Mouse (Mus musculus): ENCODE results near the gene Slc39a11. TPM values are rescaled to one million over a fixed set of nuclear protein-coding genes. Genes with fewer than 3 reads are reported as not detected.

Gene Slc39a11
- polyA plus RNA-seq, 1 experiment, result 32.4 TPM

DNA sequence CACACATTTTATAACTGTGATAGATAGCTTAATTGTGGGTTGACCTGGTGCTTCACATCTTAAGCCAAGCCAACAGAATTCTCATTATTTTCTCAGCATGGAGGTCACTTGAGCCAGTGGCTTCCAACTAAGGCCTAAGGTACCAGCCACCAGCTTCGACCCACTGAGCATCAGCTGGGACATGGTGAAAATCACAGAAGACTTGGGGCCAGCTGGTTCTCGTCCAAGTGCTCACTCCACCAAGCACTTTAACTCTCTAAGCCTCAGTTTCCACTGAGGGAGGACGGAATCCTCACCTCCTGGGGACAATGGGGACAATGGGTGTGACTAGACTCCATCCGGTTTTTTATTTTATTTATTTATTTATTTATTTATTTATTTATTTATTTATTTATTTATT, 27.9 kb downstream of the Slc39a11 start:
- WGBS, result 90% methylated on average over 4 of the region's 4 CpGs
- Histone ChIP-seq H3K27ac (ENCODE audit: insufficient read depth, low read depth, low read length) (no peak overlapping the region), H3K4me1 (ENCODE audit: control insufficient read depth, insufficient read depth, insufficient read length, low read length) (peaks cover 2% of the 10 kb centered on the region; the same call in 1 of the 2 replicates), H3K36me3 (ENCODE audit: control insufficient read depth, insufficient read depth, low read length) (no peaks in the 10 kb centered on the region), H3K4me3 (ENCODE audit: low read depth, low read length) (no peak overlapping the region), H3K27me3 (ENCODE audit: control insufficient read depth, insufficient read depth, low read length) (peaks cover 21% of the 10 kb centered on the region)
- TF ChIP-seq POLR2A (IDR thresholded peaks at IDR 0.05; ENCODE audit: low read depth, low read length) (no peak), CTCF (IDR thresholded peaks at IDR 0.05; ENCODE audit: extremely low read depth, insufficient read length, insufficient replicate concordance, low read depth, low read length) (no peak)

- H3K4me3 ChIP-seq (ENCODE audit: low read depth, low read length), result no peak overlapping the region
- H3K36me3 ChIP-seq (ENCODE audit: control insufficient read depth, insufficient read depth, low read length), result no peaks in the 10 kb centered on the region
- TF ChIP-seq POLR2A (IDR thresholded peaks at IDR 0.05; ENCODE audit: low read depth, low read length), result no peak
- no peak for TF ChIP-seq CTCF (IDR thresholded peaks at IDR 0.05; ENCODE audit: extremely low read depth, insufficient read length, insufficient replicate concordance, low read depth, low read length)
- 92% methylated on average over 2 of the region's 2 CpGs for WGBS
- no peak overlapping the region for H3K27ac ChIP-seq (ENCODE audit: insufficient read depth, low read depth, low read length)
- H3K4me1 ChIP-seq (ENCODE audit: control insufficient read depth, insufficient read depth, insufficient read length, low read length), result peaks cover 2% of the 10 kb centered on the region; the same call in 1 of the 2 replicates
- H3K27me3 ChIP-seq (ENCODE audit: control insufficient read depth, insufficient read depth, low read length), result peaks cover 21% of the 10 kb centered on the region
These were observed 28.9 kb downstream of the Slc39a11 start for GRCm38 (mm10) chr11:113621001-113621400.

- WGBS, result 3% methylated on average over 31 of the region's 31 CpGs
- H3K36me3 ChIP-seq (ENCODE audit: control insufficient read depth, insufficient read depth, low read length), result no peaks in the 10 kb centered on the region
- peaks cover 2% of the 10 kb centered on the region; the same call in 1 of the 2 replicates for H3K4me1 ChIP-seq (ENCODE audit: control insufficient read depth, insufficient read depth, insufficient read length, low read length)
- no peak for TF ChIP-seq POLR2A (IDR thresholded peaks at IDR 0.05; ENCODE audit: low read depth, low read length)
- TF ChIP-seq CTCF (IDR thresholded peaks at IDR 0.05; ENCODE audit: extremely low read depth, insufficient read length, insufficient replicate concordance, low read depth, low read length), result no peak
- no peak overlapping the region for H3K27ac ChIP-seq (ENCODE audit: insufficient read depth, low read depth, low read length)
- peak overlapping the region; percentile 45 for H3K4me3 ChIP-seq (ENCODE audit: low read depth, low read length)
- H3K27me3 ChIP-seq (ENCODE audit: control insufficient read depth, insufficient read depth, low read length), result peaks cover 21% of the 10 kb centered on the region
These were observed 30.3 kb downstream of the Slc39a11 start for GRCm38 (mm10) chr11:113619420-113620080.

GRCm38 (mm10) chr11:113618672-113619419, 31.0 kb downstream of the Slc39a11 start, which contains the start of gene Sstr2:
Gene Sstr2 (plus strand): TSS chr11:113619342.
- peaks cover 21% of the 10 kb centered on the region for H3K27me3 ChIP-seq (ENCODE audit: control insufficient read depth, insufficient read depth, low read length)
- H3K4me1 ChIP-seq (ENCODE audit: control insufficient read depth, insufficient read depth, insufficient read length, low read length), result peaks cover 2% of the 10 kb centered on the region; the same call in 1 of the 2 replicates
- 1% methylated on average over 54 of the region's 54 CpGs for WGBS
- no peaks in the 10 kb centered on the region for H3K36me3 ChIP-seq (ENCODE audit: control insufficient read depth, insufficient read depth, low read length)
- TF ChIP-seq CTCF (IDR thresholded peaks at IDR 0.05; ENCODE audit: extremely low read depth, insufficient read length, insufficient replicate concordance, low read depth, low read length), result no peak
- no peak for TF ChIP-seq POLR2A (IDR thresholded peaks at IDR 0.05; ENCODE audit: low read depth, low read length)
- H3K4me3 ChIP-seq (ENCODE audit: low read depth, low read length), result peak within 1 kb of the TSS; percentile 45
- H3K27ac ChIP-seq (ENCODE audit: insufficient read depth, low read depth, low read length), result no peak within 1 kb of the TSS

DNA sequence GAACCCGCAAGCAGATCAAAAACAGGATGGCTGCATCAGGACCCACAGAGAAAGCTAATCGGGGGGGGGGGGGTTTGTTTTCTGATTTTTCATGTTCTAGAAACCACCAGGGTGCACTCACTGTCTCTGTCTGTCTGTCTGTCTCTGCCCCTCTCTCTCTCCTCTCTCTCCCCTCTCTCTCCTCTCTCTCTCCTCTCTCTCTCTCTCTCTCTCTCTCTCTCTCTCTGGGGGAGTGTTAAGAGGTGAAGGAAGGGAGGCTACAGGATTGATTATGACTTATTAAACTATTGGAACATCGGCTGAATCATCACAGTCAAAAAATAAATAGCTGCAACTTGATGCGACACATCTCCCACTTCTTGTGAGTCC, 31.6 kb downstream of the Slc39a11 start:
- Histone ChIP-seq H3K4me3 (ENCODE audit: low read depth, low read length) (peak overlapping the region; percentile 45), H3K4me1 (ENCODE audit: control insufficient read depth, insufficient read depth, insufficient read length, low read length) (peaks cover 2% of the 10 kb centered on the region; the same call in 1 of the 2 replicates), H3K27me3 (ENCODE audit: control insufficient read depth, insufficient read depth, low read length) (peaks cover 21% of the 10 kb centered on the region), H3K27ac (ENCODE audit: insufficient read depth, low read depth, low read length) (no peak overlapping the region), H3K36me3 (ENCODE audit: control insufficient read depth, insufficient read depth, low read length) (no peaks in the 10 kb centered on the region)
- TF ChIP-seq CTCF (IDR thresholded peaks at IDR 0.05; ENCODE audit: extremely low read depth, insufficient read length, insufficient replicate concordance, low read depth, low read length) (no peak), POLR2A (IDR thresholded peaks at IDR 0.05; ENCODE audit: low read depth, low read length) (no peak)
- 20% methylated on average over 4 of the region's 4 CpGs for WGBS

GRCm38 (mm10) chr11:113617132-113617911, 32.6 kb downstream of the Slc39a11 start:
- Histone ChIP-seq H3K4me3 (ENCODE audit: low read depth, low read length) (no peak overlapping the region), H3K36me3 (ENCODE audit: control insufficient read depth, insufficient read depth, low read length) (no peaks in the 10 kb centered on the region), H3K27me3 (ENCODE audit: control insufficient read depth, insufficient read depth, low read length) (peaks cover 21% of the 10 kb centered on the region), H3K4me1 (ENCODE audit: control insufficient read depth, insufficient read depth, insufficient read length, low read length) (peaks cover 2% of the 10 kb centered on the region; the same call in 1 of the 2 replicates), H3K27ac (ENCODE audit: insufficient read depth, low read depth, low read length) (no peak overlapping the region)
- WGBS, result 18% methylated on average over 14 of the region's 14 CpGs
- TF ChIP-seq POLR2A (IDR thresholded peaks at IDR 0.05; ENCODE audit: low read depth, low read length), result no peak
- peak; percentile 20; the same call in 1 of the 2 replicates for TF ChIP-seq CTCF (IDR thresholded peaks at IDR 0.05; ENCODE audit: extremely low read depth, insufficient read length, insufficient replicate concordance, low read depth, low read length)

All from small intestine, adult 2 months (tissue).